Mouse (Mus musculus) hindbrain, embryonic 16.5 days (tissue): Measurements from ENCODE around the gene Prkcsh. TPM values are rescaled to one million over a fixed set of nuclear protein-coding genes. Genes with fewer than 3 reads are reported as not detected.

Experiments
- ATAC-seq: fragments of 200-750 bp; cut with Nextera tagmentation; 2 replicates; pipeline ENCODE4 v1.8.0; 2017; ENCODE audit warnings: moderate TSS enrichment, moderate library complexity
- H3K27ac ChIP-seq: fragments of 300-500 bp; sonication (generic); 2 replicates; pipeline ENCODE4 v1.5.1; 2014; ENCODE audit warnings: low read depth, mild to moderate bottlenecking, control low read depth, low read length, moderate library complexity
- H3K27me3 ChIP-seq: fragments of 300-500 bp; sonication (generic); replicated peaks from 2 replicates; pipeline ENCODE4 v1.6.1; 2014; ENCODE audit warnings: low read length; ENCODE audit not compliant: control insufficient read depth, insufficient read depth
- H3K36me3 ChIP-seq: fragments of 300-500 bp; sonication (generic); 2 replicates; pipeline ENCODE4 v1.6.1; 2014; ENCODE audit warnings: mild to moderate bottlenecking, low read length, moderate library complexity, mixed read lengths; ENCODE audit not compliant: control insufficient read depth, insufficient read depth
- H3K4me1 ChIP-seq: fragments of 300-500 bp; sonication (generic); 2 replicates; pipeline ENCODE4 v1.6.1; 2014; ENCODE audit warnings: low read depth, low read length; ENCODE audit not compliant: control insufficient read depth, insufficient read depth
- H3K4me2 ChIP-seq: fragments of 300-500 bp; sonication (generic); 2 replicates; pipeline ENCODE4 v1.6.1; 2014; ENCODE audit warnings: mild to moderate bottlenecking, low read length, control low read depth, moderate library complexity
- H3K4me3 ChIP-seq: fragments of 300-500 bp; sonication (generic); 2 replicates; pipeline ENCODE4 v1.5.1; 2014; ENCODE audit warnings: mild to moderate bottlenecking, low read length, control low read depth, moderate library complexity
- H3K9ac ChIP-seq: fragments of 300-500 bp; sonication (generic); 2 replicates; pipeline ENCODE4 v1.6.1; 2014; ENCODE audit warnings: low read depth, mild to moderate bottlenecking, control low read depth, low read length, moderate library complexity
- H3K9me3 ChIP-seq: fragments of 300-500 bp; sonication (generic); 2 replicates; pipeline ENCODE4 v1.6.1; 2014; ENCODE audit warnings: mild to moderate bottlenecking, low read length, moderate library complexity; ENCODE audit not compliant: control insufficient read depth
- WGBS: fragments of 180-500 bp; shearing (Covaris S2); extraction: QIAGEN DNeasy Blood & Tissue Kit; methylation state at CpG from one replicate; pipeline ENCODE4 v1.1.7; 2014; 5-methylcytosine and 5-hydroxymethylcytosine counted together
- polyA plus RNA-seq: library from polyadenylated mRNA; unstranded; fragments of >200 nt; fragmentation: Nextera tagmentation; extraction: Ambion mirVana; gene quantifications from 2 replicates; pipeline ENCODE4 v1.2.1, GENCODE M21; 2015

Prkcsh gene
- polyA plus RNA-seq, 1 experiment from 2014 or later, result 93.7 TPM

- Histone ChIP-seq H3K9ac (peak overlapping the region; percentile 89), H3K36me3 (no peaks in the 10 kb centered on the region), H3K4me1 (peaks cover 39% of the 10 kb centered on the region), H3K27ac (peak overlapping the region; percentile 95), H3K4me2 (peak overlapping the region; percentile 80), H3K4me3 (peak overlapping the region; percentile 82), H3K27me3 (no peaks in the 10 kb centered on the region), H3K9me3 (no peaks in the 10 kb centered on the region)
- peak; percentile 10 for ATAC-seq
- WGBS, result under 1% methylated on average over 52 of the region's 67 CpGs
Measured at GRCm38 (mm10) chr9:22051161-22051957, 48.8 kb downstream of the Prkcsh start.

GRCm38 (mm10) chr9:22051958-22052254 is 49.3 kb downstream of the Prkcsh start, which contains the start of gene Elavl3:
Gene Elavl3, minus strand, starts transcription at chr9:22052023.
- peak within 1 kb of the TSS; percentile 95 for H3K27ac ChIP-seq
- H3K9ac ChIP-seq, result peak within 1 kb of the TSS; percentile 89
- 1% methylated on average over 28 of the region's 28 CpGs for WGBS
- peak within 1 kb of the TSS; percentile 82 for H3K4me3 ChIP-seq
- H3K36me3 ChIP-seq, result no peaks in the 10 kb centered on the region
- H3K4me2 ChIP-seq, result peak within 1 kb of the TSS; percentile 80
- H3K27me3 ChIP-seq, result no peaks in the 10 kb centered on the region
- H3K9me3 ChIP-seq, result no peaks in the 10 kb centered on the region
- peaks cover 36% of the 10 kb centered on the region for H3K4me1 ChIP-seq
- ATAC-seq, result peak; percentile 68

DNA sequence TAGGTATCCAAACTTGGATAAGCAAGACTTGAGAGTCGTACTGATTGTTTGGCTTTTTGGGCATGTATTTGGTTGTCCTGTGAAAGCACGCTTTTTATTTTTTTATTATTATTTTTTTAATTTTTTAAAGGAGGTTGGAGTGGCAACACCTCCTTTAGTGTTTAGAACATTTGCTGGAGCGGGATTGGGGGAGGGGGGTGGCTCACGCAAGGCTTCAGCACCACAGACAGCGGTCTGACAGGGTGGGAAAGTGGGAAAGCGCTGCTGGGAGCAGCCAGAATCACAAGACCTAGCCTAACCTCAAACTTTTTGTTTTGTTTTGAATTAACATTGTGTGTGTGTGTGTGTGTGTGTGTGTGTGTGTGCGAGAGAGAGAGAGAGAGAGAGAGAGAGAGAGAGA is 51.1 kb downstream of the Prkcsh start:
- Histone ChIP-seq H3K4me3 (no peak overlapping the region), H3K36me3 (peaks cover 4% of the 10 kb centered on the region; the same call in 1 of the 2 replicates), H3K9ac (no peak overlapping the region), H3K9me3 (no peaks in the 10 kb centered on the region), H3K27me3 (no peaks in the 10 kb centered on the region), H3K4me1 (peaks cover 20% of the 10 kb centered on the region), H3K27ac (no peak overlapping the region), H3K4me2 (no peak overlapping the region)
- WGBS, result 41% methylated on average over 7 of the region's 7 CpGs
- no peak for ATAC-seq

- peak; percentile 35 for ATAC-seq
- WGBS, result under 1% methylated on average over 32 of the region's 32 CpGs
- Histone ChIP-seq H3K4me1 (peaks cover 12% of the 10 kb centered on the region), H3K36me3 (peaks cover 4% of the 10 kb centered on the region; the same call in 1 of the 2 replicates), H3K4me2 (peak overlapping the region; percentile 61), H3K27ac (no peak overlapping the region), H3K9ac (peak overlapping the region; percentile 39), H3K27me3 (no peaks in the 10 kb centered on the region), H3K9me3 (no peaks in the 10 kb centered on the region), H3K4me3 (peak overlapping the region; percentile 34)
Measured at GRCm38 (mm10) chr9:22054411-22055076, 51.9 kb downstream of the Prkcsh start.

DNA sequence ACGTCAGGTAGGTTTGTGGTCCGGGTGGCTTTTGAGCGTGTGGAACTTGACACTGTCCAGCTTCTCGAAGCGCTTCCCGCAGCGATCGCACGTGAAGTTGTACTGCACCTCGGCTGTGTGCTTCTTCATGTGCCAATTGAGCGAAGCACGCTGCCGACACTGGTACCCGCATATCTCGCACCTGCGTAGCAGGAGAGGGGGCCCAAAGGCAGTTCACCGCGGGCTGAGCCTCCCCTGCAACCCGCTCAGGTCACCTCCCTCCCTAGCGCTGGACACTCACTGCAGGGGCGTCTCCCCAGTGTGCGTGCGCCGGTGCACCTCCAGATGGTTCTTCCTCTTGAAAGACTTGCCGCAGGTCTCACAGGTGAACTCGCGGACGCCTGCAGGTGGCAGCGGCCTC is 53.1 kb downstream of the Prkcsh start:
- no peaks in the 10 kb centered on the region for H3K9me3 ChIP-seq
- H3K27me3 ChIP-seq, result no peaks in the 10 kb centered on the region
- no peak overlapping the region for H3K4me3 ChIP-seq
- H3K36me3 ChIP-seq, result peaks cover 4% of the 10 kb centered on the region; the same call in 1 of the 2 replicates
- H3K27ac ChIP-seq, result no peak overlapping the region
- 36% methylated on average over 29 of the region's 29 CpGs for WGBS
- H3K4me2 ChIP-seq, result no peak overlapping the region
- H3K9ac ChIP-seq, result no peak overlapping the region
- ATAC-seq, result no peak
- peaks cover 10% of the 10 kb centered on the region for H3K4me1 ChIP-seq

- H3K27me3 ChIP-seq, result no peaks in the 10 kb centered on the region
- peaks cover 10% of the 10 kb centered on the region for H3K4me1 ChIP-seq
- no peak overlapping the region for H3K4me2 ChIP-seq
- H3K36me3 ChIP-seq, result peaks cover 4% of the 10 kb centered on the region; the same call in 1 of the 2 replicates
- WGBS, result 84% methylated on average over 9 of the region's 9 CpGs
- H3K27ac ChIP-seq, result no peak overlapping the region
- H3K9ac ChIP-seq, result no peak overlapping the region
- no peak for ATAC-seq
- no peak overlapping the region for H3K4me3 ChIP-seq
- no peaks in the 10 kb centered on the region for H3K9me3 ChIP-seq
Measured at GRCm38 (mm10) chr9:22056303-22056910, 53.8 kb downstream of the Prkcsh start.

- no peak overlapping the region for H3K4me3 ChIP-seq
- peaks cover 9% of the 10 kb centered on the region for H3K4me1 ChIP-seq
- no peak overlapping the region for H3K27ac ChIP-seq
- no peak overlapping the region for H3K9ac ChIP-seq
- 92% methylated on average over 9 of the region's 9 CpGs for WGBS
- no peak for ATAC-seq
- H3K27me3 ChIP-seq, result no peaks in the 10 kb centered on the region
- no peak overlapping the region for H3K4me2 ChIP-seq
- peaks cover 4% of the 10 kb centered on the region; the same call in 1 of the 2 replicates for H3K36me3 ChIP-seq
- no peaks in the 10 kb centered on the region for H3K9me3 ChIP-seq
Measured at GRCm38 (mm10) chr9:22057031-22057517, 54.5 kb downstream of the Prkcsh start.

GRCm38 (mm10) chr9:22058011-22058424 is 55.4 kb downstream of the Prkcsh start:
- Histone ChIP-seq H3K9me3 (no peaks in the 10 kb centered on the region), H3K36me3 (peaks cover 4% of the 10 kb centered on the region; the same call in 1 of the 2 replicates), H3K4me2 (no peak overlapping the region), H3K9ac (no peak overlapping the region), H3K27ac (no peak overlapping the region), H3K4me3 (no peak overlapping the region), H3K4me1 (peaks cover 6% of the 10 kb centered on the region), H3K27me3 (no peaks in the 10 kb centered on the region)
- WGBS, result 70% methylated on average over 9 of the region's 9 CpGs
- peak; percentile 29 for ATAC-seq

DNA sequence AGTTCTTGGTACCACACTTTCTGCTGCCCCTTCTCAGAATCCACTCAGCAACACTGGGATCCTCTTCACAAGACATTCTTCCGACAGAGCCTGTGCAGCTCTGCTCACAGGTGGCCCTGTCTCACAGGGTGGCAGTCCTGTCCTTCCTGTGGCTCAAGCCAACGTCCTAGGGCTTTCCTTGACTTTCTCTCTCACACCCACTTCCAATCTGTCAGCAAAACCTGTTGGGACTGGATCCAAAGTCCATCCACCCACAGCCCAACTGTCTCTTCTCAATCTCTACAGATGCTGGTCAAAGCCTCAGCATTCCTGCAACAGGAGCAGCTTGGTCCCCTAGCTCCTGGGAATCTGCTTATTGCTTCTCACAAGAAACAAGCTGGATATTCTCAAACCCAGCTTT is 58.7 kb downstream of the Prkcsh start:
- Histone ChIP-seq H3K36me3 (peaks cover 17% of the 10 kb centered on the region), H3K4me3 (no peak overlapping the region), H3K27ac (no peak overlapping the region), H3K27me3 (no peaks in the 10 kb centered on the region), H3K4me2 (no peak overlapping the region), H3K9ac (no peak overlapping the region), H3K4me1 (no peaks in the 10 kb centered on the region), H3K9me3 (no peaks in the 10 kb centered on the region)
- WGBS, result 87% methylated on average over 2 of the region's 2 CpGs
- no peak for ATAC-seq
